Mouse (Mus musculus) brain, embryonic 14.5 days (tissue): ENCODE measurements at regions not wholly inside any gene's neighbourhood (a gene's known extent, or its start where the extent isn't known, plus 50 kb on each side); places are given as distances from the start of the nearest gene placed in this dataset.

Experiments
- DNase-seq: peaks from one replicate; pipeline ENCODE4 v3.0.0-alpha.2; 2011; ENCODE audit warnings: low read depth
- CTCF ChIP-seq: fragments of 200-500 bp; IDR thresholded peaks from 2 replicates; pipeline ENCODE4 v1.5.1; 2012; ENCODE audit warnings: inconsistent platforms, mild to moderate bottlenecking, moderate library complexity, borderline replicate concordance; ENCODE audit not compliant: insufficient read depth, insufficient read length; ENCODE audit errors: extremely low read depth
- POLR2A ChIP-seq: fragments of 200-500 bp; IDR thresholded peaks from 2 replicates; pipeline ENCODE4 v1.6.1; 2012; ENCODE audit warnings: mild to moderate bottlenecking, inconsistent platforms, borderline replicate concordance; ENCODE audit not compliant: poor library complexity, insufficient read depth, insufficient read length, severe bottlenecking; ENCODE audit errors: extremely low read depth

DNA sequence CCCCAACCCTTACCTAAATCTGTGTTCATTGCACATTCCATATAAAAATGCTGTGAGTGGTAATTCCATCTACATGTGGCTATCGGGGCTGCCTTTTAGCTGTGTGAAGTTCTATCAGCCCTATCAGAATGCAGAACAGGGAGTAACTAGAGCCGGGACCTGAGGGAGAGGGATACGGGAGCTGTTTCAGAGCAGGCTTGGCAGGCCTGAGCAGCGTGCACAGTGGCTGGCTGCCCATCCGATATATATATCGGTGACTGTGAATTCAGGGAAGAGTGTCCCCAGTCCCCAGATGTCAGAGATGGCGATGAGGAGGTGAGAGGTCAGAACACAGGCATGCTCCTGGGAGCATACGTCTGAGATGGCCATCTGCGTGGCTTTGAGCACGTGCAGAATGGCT lies 79.0 kb downstream of the Arl4c start:
- DNase-seq: peak; percentile 65
- TF ChIP-seq POLR2A: no peak
- TF ChIP-seq CTCF: no peak

DNA sequence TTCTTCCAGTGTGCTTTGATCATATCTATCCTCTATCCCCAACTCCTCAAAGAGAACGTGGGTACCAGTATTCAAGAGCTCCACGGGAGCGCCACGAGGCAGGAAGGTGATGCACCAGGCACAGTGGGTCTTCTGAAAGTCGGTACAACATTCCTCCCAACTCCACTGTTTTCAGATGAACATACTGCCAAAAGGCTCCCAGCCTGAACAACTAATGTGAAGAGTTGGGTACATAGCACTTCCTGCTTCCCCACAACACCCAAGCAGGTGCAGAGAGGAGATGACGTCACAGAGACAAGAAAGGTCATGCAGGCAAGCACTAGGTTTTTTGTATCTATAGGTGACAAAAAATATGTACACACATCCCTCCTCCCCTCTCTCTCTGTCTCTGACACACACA lies 79.7 kb downstream of the Arl4c start:
- no peak for DNase-seq
- TF ChIP-seq CTCF (no peak), POLR2A (no peak)

DNA sequence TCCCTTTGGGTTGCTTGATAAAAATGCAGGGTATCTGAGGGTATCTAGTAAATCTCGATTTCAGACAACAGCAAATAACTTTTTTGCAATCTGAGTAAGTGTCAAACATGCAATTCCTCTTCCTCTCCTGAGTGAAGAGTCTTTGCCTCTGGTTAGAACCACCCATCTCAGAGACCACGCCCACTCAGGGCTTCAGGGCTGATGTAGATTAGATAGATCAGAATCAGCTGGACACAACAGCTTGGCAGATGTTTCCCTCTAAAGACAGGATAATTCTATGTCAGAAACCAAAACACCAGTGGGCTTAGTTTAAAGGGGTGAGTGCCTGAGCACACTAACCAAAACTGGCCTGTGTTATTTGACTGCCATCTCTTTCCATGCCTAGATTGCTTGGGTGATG lies 80.8 kb downstream of the Arl4c start:
- DNase-seq: no peak
- no peak for TF ChIP-seq CTCF

DNA sequence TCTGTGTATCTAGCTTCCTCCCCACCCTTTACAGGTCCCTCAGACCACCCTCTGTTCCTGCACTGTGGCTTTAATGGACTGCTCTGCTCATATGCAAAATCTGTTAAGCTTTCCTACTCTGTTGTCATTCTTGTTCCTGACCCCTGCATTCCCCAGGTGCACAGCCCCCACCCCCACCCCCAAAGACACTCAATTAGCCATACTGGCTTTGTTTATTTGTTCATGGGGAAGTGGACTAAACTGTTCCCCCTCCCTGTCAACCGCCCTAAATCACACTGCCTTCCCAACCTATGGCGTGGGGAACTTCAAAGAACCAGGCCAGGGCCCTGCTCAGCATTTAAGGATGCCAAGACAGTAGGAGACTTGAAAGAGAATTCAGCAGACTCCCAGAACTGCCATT lies 89.0 kb downstream of the Arl4c start:
- peak; percentile 42 for DNase-seq
- no peak for TF ChIP-seq CTCF
- no peak for TF ChIP-seq POLR2A

DNA sequence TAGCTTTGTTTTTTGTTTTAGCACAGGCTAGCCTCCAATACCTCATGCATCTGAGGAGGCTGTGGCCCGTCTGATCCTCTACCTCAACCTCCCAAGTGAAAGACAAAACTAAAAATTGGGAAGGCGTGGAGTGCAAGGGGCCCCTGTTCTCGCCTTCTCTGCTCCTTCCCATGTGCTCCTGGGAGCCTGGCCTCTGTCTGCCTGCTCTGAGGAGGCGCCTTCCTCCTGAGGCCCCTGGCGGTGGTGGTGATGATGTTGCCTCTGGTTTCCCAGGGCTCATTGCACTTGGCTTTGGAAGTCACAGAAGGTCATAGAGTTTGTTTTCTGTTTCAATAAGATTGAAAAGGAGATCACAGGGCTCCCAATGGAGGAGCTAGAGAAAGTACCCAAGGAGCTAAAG lies 90.8 kb downstream of the Arl4c start:
- no peak for DNase-seq
- no peak for TF ChIP-seq CTCF
- no peak for TF ChIP-seq POLR2A

DNA sequence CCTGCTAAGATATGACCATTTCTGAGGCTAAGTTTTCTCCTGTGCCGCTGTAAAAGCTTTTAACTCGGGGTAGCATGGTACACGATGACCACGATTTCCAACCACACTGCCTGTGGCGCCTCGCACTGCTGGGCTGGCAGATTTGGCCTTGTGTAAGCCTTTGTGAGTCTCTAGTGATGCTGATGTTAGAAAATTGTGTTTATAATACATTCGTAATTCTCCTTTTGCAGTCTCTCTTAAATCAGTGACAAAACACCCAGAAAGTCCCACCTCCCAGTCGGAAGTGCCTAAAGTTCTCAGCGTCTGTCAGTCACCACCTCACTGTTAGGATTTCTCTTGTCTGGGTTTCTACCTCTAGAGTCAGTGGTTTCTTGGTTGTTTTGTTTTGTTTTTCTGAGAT lies 91.2 kb downstream of the Arl4c start:
- no peak for DNase-seq
- TF ChIP-seq POLR2A: no peak
- no peak for TF ChIP-seq CTCF

DNA sequence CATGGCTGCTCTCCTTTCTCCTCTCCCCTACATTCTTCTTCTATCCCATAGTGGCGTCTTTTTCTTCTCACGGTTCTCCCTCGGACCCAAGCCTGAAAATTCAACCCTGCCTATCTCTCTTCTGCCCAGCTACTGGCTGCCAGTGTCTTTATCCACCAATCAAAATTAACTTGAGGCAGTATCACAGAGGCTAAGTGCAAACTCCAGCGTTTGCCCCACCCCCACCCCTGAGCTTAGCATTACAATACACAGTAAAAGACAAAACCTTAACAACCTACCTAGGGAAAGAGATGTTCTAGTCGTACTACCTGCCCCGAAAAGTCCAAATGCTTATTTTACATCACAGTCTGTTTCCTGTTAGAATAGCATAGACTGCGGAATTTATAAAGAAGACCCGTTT lies 93.2 kb downstream of the Arl4c start:
- no peak for DNase-seq
- no peak for TF ChIP-seq POLR2A
- no peak for TF ChIP-seq CTCF

DNA sequence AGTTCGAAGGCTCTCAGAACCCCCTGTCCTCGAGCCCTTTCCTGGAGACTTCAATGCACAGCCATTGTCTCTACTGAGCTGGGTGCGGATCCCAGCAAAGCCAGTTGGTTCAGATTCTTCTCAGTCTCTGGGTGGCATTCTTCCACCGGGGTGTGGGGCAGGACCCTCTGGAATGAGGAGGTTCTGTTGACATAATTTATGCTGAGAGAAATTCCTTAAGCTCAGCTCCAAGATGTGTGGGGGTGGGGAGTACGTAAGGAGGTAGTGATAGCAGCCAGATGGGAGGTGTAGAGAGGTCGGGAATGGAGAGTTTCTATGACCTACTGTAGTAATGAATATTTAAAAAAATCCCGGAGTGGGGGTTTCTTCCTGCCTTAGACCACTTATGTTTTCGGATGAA lies 93.8 kb downstream of the Arl4c start:
- TF ChIP-seq CTCF (no peak), POLR2A (no peak)
- no peak for DNase-seq

DNA sequence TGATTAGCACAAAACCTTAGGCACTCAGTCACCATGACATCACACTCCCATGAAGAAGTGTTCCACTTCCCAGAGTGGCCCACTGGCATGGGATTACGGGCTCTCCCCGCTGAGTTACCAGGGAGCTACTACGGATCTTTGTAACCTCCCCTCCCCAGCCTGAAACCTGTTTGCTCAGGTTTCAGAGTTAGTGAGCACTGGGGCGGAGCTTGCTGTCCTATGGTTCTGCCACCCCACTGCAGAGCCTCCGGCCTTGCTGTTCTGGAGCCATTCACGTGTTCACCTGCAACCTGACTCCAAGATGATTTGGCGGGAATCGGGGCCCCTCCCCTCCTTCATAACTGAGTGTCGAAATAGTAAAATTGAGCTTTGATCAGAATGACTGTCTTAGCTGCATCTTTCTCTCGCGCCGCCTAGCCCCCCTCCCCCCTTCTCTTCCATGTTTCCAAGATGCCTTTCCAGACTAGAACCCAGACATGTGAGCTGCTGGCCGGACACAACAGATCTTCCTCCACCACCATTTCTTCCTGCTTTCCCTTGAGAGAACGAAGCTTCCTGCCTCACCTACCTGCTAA lies 95.8 kb upstream of the Glrp1 start:
- TF ChIP-seq CTCF (no peak), POLR2A (no peak)
- no peak for DNase-seq

DNA sequence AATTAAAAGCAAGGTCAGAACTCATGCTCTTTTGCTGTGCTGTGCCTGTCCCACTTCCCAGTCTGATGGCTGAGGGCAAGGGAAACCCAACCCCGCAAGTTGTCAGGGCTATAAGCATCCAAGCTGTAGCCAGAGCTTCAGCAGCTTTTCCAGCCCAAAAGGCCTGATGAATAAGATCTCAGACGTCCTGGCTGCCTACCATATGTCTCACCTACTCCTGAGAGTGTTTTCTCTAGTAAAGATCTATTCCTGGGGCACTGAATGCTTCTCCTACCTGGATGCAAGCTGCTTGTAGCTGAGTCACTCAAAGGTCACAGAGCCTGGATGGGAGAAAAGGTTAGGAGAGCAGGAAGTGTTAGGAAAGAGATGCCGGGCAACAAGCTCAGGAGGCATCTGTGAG lies 92.4 kb upstream of the Glrp1 start:
- DNase-seq: no peak
- TF ChIP-seq POLR2A: no peak
- no peak for TF ChIP-seq CTCF

DNA sequence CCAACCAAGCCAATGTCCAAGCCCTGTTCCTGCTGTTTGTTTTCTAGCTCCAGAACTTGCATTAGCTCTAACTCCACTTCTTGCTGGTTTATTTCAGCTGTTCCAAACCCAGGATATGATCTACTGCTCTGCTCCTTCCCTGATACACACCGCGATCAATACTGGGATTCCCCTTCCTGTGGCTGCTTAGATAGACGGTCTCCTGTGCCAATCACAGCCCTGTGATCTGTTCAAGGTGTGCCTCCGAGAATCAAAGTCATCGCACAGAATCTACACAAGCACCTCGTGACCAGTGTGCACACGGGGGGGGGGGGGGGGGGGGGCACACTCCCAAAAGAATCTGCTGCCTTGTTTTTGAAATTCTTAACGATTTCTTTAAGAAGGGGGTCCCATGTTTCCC lies 91.9 kb upstream of the Glrp1 start:
- TF ChIP-seq POLR2A (no peak), CTCF (no peak)
- DNase-seq: no peak

DNA sequence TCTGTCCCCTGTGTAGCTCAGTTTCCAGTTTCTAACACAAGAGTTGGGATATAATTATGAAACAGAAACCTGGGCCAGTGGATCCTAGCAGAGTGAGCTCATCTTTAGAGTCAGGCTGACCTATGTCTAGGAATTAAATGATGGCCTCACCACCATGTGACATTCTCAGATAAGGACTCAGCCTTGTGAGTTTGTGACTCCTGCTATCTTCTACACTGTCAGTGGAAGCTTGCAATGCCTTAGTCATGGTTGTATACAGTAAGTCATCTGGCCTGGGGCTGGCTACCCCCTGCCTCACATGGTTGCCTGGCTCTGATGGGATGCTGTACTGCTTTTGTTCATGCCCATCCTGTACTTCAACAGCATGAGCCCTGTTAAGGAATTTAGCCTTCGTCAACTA lies 90.3 kb upstream of the Glrp1 start:
- no peak for TF ChIP-seq CTCF
- no peak for TF ChIP-seq POLR2A
- DNase-seq: no peak

DNA sequence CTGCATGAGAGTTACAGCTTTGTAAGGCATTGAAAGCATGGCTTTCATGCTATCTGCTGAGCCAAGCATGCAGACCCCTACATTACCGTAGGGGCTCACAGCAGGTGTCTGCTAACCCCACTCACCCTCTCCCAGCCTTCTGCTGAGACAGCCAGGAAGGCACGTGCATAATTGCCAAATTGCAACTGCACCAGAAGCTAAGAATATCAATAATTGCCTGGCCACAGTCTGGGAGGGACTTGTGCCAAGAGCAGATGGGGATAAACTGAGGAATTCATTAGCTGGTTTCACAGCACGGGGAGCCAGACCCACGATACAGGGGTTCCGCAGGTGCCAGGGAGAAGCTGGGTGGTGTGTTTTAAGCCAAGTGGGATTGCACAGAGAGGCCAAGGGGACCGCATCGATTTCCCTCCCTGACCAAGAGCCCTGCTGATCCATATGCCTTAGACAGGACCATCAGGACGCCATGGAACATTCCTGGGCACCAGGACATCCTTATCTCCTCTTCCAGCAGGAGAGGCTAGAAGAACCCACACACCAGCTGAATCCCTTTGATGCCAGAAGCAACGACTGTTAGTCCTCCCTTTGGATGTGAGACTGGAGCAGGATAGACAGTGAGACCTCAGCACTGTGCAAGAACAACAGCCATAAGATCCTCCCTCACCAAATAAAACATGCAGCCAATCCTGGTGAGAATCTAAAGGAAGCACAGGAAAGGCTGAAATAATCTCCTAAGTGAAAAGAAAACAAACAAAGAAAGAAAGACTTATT lies 84.8 kb upstream of the Glrp1 start:
- peak; percentile 93 for DNase-seq
- TF ChIP-seq POLR2A (no peak), CTCF (no peak)

DNA sequence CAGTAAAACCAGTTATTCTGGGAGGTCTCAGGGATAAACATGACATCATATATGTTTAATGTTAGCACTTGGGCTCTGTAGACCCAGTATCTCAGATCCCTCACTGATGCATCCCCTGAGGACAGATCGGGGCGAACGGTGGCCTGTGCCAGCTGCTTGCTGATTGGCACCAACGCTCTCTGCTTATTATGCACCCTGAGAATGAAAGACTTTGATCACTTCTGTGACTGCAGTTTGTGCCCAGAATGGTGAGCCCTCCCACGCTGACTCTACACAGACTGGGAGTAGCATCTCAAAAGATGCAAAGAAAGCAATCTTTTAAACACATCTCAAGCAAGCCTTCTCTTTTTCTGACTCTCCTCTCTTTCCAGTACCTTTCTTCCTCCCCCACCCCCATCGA lies 82.2 kb upstream of the Glrp1 start:
- TF ChIP-seq CTCF (no peak), POLR2A (no peak)
- peak; percentile 82 for DNase-seq
